Mouse (Mus musculus) heart, postnatal 14 days (tissue): Measurements from ENCODE around the gene Pnkd. TPM values are rescaled to one million over a fixed set of nuclear protein-coding genes. Genes with fewer than 3 reads are reported as not detected.

Source experiments
- DNase-seq, 2 experiments: peaks; one replicate each; pipeline ENCODE4 v3.0.0; 2021 to 2022
- intact Hi-C: fragments of 180-260 bp; cut with DNase I; formaldehyde crosslinking; loops from one replicate; pipeline ENCODE4 v1.15.1; 2025
- total RNA-seq, 2 experiments: library from RNA; stranded (reverse); gene quantifications; 2 replicates each; pipeline ENCODE4 v1.2.3; 2021

The Pnkd gene
- total RNA-seq, 2 experiments from 2014 or later: 190 to 191 TPM

GRCm38 (mm10) chr1:74379058-74379504 is 94.4 kb downstream of the Pnkd start:
- no peak for DNase-seq
- intact Hi-C loops: no loop called here

GRCm38 (mm10) chr1:74380484-74380883 is 95.8 kb downstream of the Pnkd start:
- intact Hi-C loops: no loop called here
- no peak for DNase-seq

GRCm38 (mm10) chr1:74381588-74382021 is 96.9 kb downstream of the Pnkd start:
- no peak for DNase-seq
- intact Hi-C loops: no loop called here

GRCm38 (mm10) chr1:74383385-74383784 is 98.7 kb downstream of the Pnkd start:
- intact Hi-C loops: no loop called here
- DNase-seq: no peak

GRCm38 (mm10) chr1:74384525-74384924 is 99.8 kb downstream of the Pnkd start:
- DNase-seq: no peak
- intact Hi-C loops: no loop called here

GRCm38 (mm10) chr1:74385064-74385463 is 100.3 kb downstream of the Pnkd start:
- no peak for DNase-seq
- intact Hi-C loops: no loop called here

GRCm38 (mm10) chr1:74385531-74385930 is 100.8 kb downstream of the Pnkd start:
- intact Hi-C loops: no loop called here
- no peak for DNase-seq

GRCm38 (mm10) chr1:74386363-74386713 is 101.6 kb downstream of the Pnkd start:
- DNase-seq: no peak
- intact Hi-C loops: no loop called here

- DNase-seq: peak; percentile 93 to 95
- intact Hi-C loops: no loop called here
Observed at GRCm38 (mm10) chr1:74386714-74387385, 102.1 kb downstream of the Pnkd start.

GRCm38 (mm10) chr1:74387386-74387988 is 102.8 kb downstream of the Pnkd start:
- DNase-seq: no peak
- intact Hi-C loops: no loop called here

- intact Hi-C loops: no loop called here
- DNase-seq: no peak
Observed at GRCm38 (mm10) chr1:74388398-74388920, 103.7 kb downstream of the Pnkd start.

GRCm38 (mm10) chr1:74389831-74390286 is 105.1 kb downstream of the Pnkd start:
- intact Hi-C loops: no loop called here
- DNase-seq: peak; percentile 45 to 55

- intact Hi-C loops: no loop called here
- DNase-seq: peak; percentile 73 to 80
Observed at GRCm38 (mm10) chr1:74390287-74390906, 105.7 kb downstream of the Pnkd start.

GRCm38 (mm10) chr1:74390924-74391748 is 106.4 kb downstream of the Pnkd start, which contains the start of gene Ctdsp1:
TSS of gene Ctdsp1 (plus strand) at chr1:74391509.
- intact Hi-C loops: no loop called here
- peak; percentile 98 for DNase-seq

GRCm38 (mm10) chr1:74391844-74392441 is 107.2 kb downstream of the Pnkd start:
- intact Hi-C loops: no loop called here
- DNase-seq: peak; percentile 84 to 86

- peak in 1 of 2 experiments; percentile 34 for DNase-seq
- intact Hi-C loops: no loop called here
Observed at GRCm38 (mm10) chr1:74392446-74392994, 107.8 kb downstream of the Pnkd start.

GRCm38 (mm10) chr1:74393010-74393409 is 108.3 kb downstream of the Pnkd start:
- DNase-seq: no peak
- intact Hi-C loops: no loop called here

GRCm38 (mm10) chr1:74393697-74394096 is 109.0 kb downstream of the Pnkd start:
- intact Hi-C loops: no loop called here
- DNase-seq: no peak

- intact Hi-C loops: no loop called here
- no peak for DNase-seq
Observed at GRCm38 (mm10) chr1:74394311-74394710, 109.6 kb downstream of the Pnkd start.

- intact Hi-C loops: no loop called here
- DNase-seq: no peak
Observed at GRCm38 (mm10) chr1:74394858-74395257, 110.1 kb downstream of the Pnkd start.
